Mouse (Mus musculus): ENCODE measurements at regions not wholly inside any gene's neighbourhood (a gene's known extent, or its start where the extent isn't known, plus 50 kb on each side); places are given as distances from the start of the nearest gene placed in this dataset.

GRCm38 (mm10) chr12:109951473-109951872, 327.4 kb upstream of the Dio3 start:
- no peak for TF ChIP-seq CTCF (IDR thresholded peaks at IDR 0.05; ENCODE audit: extremely low read depth, insufficient read depth, low read length)
- TF ChIP-seq POLR2A (IDR thresholded peaks at IDR 0.05; ENCODE audit: extremely low read depth, insufficient read depth, low read length): no peak

All from cortical plate, adult 2 months (tissue).